Mouse (Mus musculus) heart, embryonic 14.5 days (tissue): ENCODE results near the gene Cmc1. TPM values are rescaled to one million over a fixed set of nuclear protein-coding genes. Genes with fewer than 3 reads are reported as not detected.
A peak's percentile ranks its signal among the peaks of the same experiment; 100 is the strongest.

ENCODE experiments used
- ATAC-seq: fragments of 200-750 bp; cut with Nextera tagmentation; 2 replicates; pipeline ENCODE4 v1.8.0; 2017; ENCODE audit warnings: low read depth, moderate TSS enrichment; ENCODE audit not compliant: insufficient number of reproducible peaks, insufficient read depth, low FRiP score
- H3K27ac ChIP-seq, 2 experiments: fragments of 200-500 bp in 1 of 2; fragments of 300-500 bp in 1 of 2; sonication (generic) in 1 of 2; replicated peaks in 1 of 2; 2 replicates each; pipeline ENCODE4 v1.5.1; 2012 to 2014; ENCODE audit warnings: low read depth in 2 of 2, low read length in 2 of 2, control low read depth in 1 of 2, mild to moderate bottlenecking in 1 of 2, mixed read lengths in 1 of 2; ENCODE audit not compliant: control insufficient read depth in 1 of 2, insufficient read depth in 1 of 2
- H3K27me3 ChIP-seq: fragments of 300-500 bp; sonication (generic); 2 replicates; pipeline ENCODE4 v1.6.1; 2014; ENCODE audit warnings: mild to moderate bottlenecking, low read length, control low read depth; ENCODE audit not compliant: control insufficient read depth, insufficient read depth
- H3K36me3 ChIP-seq: fragments of 300-500 bp; sonication (generic); 2 replicates; pipeline ENCODE4 v1.6.1; 2014; ENCODE audit warnings: mild to moderate bottlenecking, control low read depth, low read length, mixed read lengths; ENCODE audit not compliant: control insufficient read depth, insufficient read depth
- H3K4me1 ChIP-seq, 2 experiments: fragments of 200-500 bp in 1 of 2; fragments of 300-500 bp in 1 of 2; sonication (generic) in 1 of 2; 2 replicates each; pipeline ENCODE4 v1.6.1; 2012 to 2014; ENCODE audit warnings: low read length in 2 of 2, control low read depth in 1 of 2, mixed read lengths in 1 of 2; ENCODE audit not compliant: control insufficient read depth in 2 of 2, insufficient read depth in 2 of 2
- H3K4me2 ChIP-seq: fragments of 300-500 bp; sonication (generic); 2 replicates; pipeline ENCODE4 v1.6.1; 2014; ENCODE audit warnings: mild to moderate bottlenecking, low read length
- H3K4me3 ChIP-seq, 2 experiments: fragments of 200-500 bp in 1 of 2; fragments of 300-500 bp in 1 of 2; sonication (generic) in 1 of 2; 2 replicates each; pipeline ENCODE4 v1.5.1; 2012 to 2014; ENCODE audit warnings: low read length in 2 of 2, mild to moderate bottlenecking in 2 of 2, control low read depth in 1 of 2, low read depth in 1 of 2, moderate library complexity in 1 of 2; ENCODE audit not compliant: control insufficient read depth in 1 of 2, insufficient read depth in 1 of 2
- H3K9ac ChIP-seq: fragments of 300-500 bp; sonication (generic); 2 replicates; pipeline ENCODE4 v1.6.1; 2014; ENCODE audit warnings: mild to moderate bottlenecking, low read length
- H3K9me3 ChIP-seq: fragments of 300-500 bp; sonication (generic); 2 replicates; pipeline ENCODE4 v1.6.1; 2016; ENCODE audit warnings: low read length, control low read depth; ENCODE audit not compliant: control insufficient read depth
- WGBS: fragments of 180-500 bp; shearing (Covaris S2); extraction: QIAGEN DNeasy Blood & Tissue Kit; methylation state at CpG from one replicate; pipeline ENCODE4 v1.1.7; 2014; 5-methylcytosine and 5-hydroxymethylcytosine counted together
- polyA plus RNA-seq: library from polyadenylated mRNA; unstranded; fragments of >200 nt; fragmentation: Nextera tagmentation; extraction: Ambion mirVana; gene quantifications from 2 replicates; pipeline ENCODE4 v1.2.1, GENCODE M21; 2014

The Cmc1 gene
- 49.1 and 50.1 TPM in 2 replicates for polyA plus RNA-seq

DNA sequence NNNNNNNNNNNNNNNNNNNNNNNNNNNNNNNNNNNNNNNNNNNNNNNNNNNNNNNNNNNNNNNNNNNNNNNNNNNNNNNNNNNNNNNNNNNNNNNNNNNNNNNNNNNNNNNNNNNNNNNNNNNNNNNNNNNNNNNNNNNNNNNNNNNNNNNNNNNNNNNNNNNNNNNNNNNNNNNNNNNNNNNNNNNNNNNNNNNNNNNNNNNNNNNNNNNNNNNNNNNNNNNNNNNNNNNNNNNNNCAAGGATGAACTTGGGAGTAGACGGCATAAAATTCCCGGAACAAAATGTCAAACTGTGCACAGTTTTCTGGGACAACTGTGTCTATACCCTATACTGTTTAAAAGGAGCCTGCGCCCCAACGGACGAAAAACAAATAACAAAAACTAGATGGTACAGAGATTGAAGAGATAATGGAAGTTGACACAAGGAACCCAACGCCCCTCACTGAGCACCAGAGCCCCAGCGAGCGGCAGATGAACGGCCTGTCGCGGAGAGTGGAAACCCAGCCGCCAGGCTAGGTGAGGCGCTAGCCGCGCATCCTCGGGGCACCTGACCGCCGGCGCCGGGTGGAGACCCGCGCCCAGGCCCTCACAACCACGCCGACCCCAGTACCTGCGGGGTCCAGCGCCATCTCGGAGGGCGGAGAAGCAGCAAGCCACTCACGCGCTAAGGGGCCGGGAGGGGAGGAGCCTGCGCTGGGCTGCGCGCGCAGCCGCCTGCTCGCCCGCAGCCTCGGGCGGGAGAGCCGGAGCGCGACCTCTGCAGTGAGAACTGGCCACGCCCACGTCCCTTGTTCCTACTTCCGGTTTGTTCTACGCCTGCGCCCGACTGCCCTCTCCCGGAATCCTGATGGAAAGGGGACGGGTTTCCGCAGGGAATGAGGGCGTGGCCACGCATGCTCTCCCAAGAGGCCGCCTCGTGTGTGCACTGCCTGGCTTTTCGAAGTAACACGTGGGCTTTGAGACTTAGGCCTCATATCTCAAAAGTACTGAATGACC, at the start of gene Cmc1:
Cmc1 (minus strand) TSS at position 771 of the 996 bp plus-strand sequence.
- 1% methylated on average over 57 of the region's 58 CpGs for WGBS
- Histone ChIP-seq H3K4me3 (peak within 1 kb of the TSS; percentile 88 to 100), H3K4me1 (peaks cover 3 to 4% of the 10 kb centered on the region in 2 experiments; a peak in 1 of 4 replicates), H3K27ac (peak within 1 kb of the TSS; percentile 62 to 70; a peak in 3 of 4 replicates), H3K4me2 (peak within 1 kb of the TSS; percentile 78), H3K9me3 (no peaks in the 10 kb centered on the region), H3K27me3 (no peaks in the 10 kb centered on the region), H3K9ac (peak within 1 kb of the TSS; percentile 94), H3K36me3 (no peaks in the 10 kb centered on the region)
- peak; percentile 94 for ATAC-seq

GRCm38 (mm10) chr9:118198557-118198956, 48.6 kb upstream of the Cmc1 start:
- no peaks in the 10 kb centered on the region for H3K9me3 ChIP-seq
- 83% methylated on average over 1 of the region's 1 CpGs for WGBS
- no peak overlapping the region for H3K4me2 ChIP-seq
- no peak overlapping the region for H3K27ac ChIP-seq
- H3K9ac ChIP-seq: no peak overlapping the region
- no peak for ATAC-seq
- no peaks in the 10 kb centered on the region; a peak in 1 of 4 replicates for H3K4me1 ChIP-seq
- H3K27me3 ChIP-seq: no peaks in the 10 kb centered on the region
- no peak overlapping the region for H3K4me3 ChIP-seq
- H3K36me3 ChIP-seq: no peaks in the 10 kb centered on the region

DNA sequence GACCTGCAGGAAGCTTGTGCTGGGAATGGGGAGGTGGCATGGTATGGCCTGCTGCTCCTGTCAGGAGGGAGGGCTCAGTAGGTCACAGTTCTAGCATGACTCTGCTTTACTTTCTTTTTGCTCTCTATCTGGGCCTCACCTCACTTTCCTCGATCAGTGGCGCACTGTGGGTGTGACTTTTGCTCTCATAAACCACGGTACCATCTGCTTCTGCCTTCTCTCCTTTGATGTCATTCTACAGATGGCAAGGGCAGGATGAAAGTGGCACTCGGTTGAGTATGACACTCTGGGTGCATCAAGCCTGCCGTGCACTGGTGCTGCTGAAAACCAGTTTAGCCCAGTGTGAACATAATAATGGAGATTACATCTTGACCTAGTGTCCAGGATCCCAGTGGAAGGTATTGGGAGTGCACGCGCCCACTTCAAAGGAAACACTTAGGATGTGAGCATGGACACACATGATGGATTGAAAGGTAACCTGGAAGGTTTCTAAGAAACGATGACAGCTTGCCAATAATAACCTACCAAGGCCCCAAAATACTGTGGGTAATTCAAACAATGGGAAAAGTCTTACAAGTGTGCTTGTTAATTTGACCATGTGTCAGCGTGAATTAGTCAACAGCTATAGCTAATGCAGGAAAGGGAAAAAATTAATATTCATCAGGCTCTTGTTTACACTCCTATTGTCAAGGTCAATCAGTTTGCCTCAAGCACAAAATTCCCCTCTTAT, 46.8 kb upstream of the Cmc1 start:
- no peaks in the 10 kb centered on the region for H3K36me3 ChIP-seq
- no peaks in the 10 kb centered on the region; a peak in 1 of 4 replicates for H3K4me1 ChIP-seq
- no peak overlapping the region for H3K4me2 ChIP-seq
- H3K4me3 ChIP-seq: no peak overlapping the region
- H3K27ac ChIP-seq: no peak overlapping the region
- H3K27me3 ChIP-seq: no peaks in the 10 kb centered on the region
- H3K9ac ChIP-seq: no peak overlapping the region
- ATAC-seq: no peak
- WGBS: 88% methylated on average over 9 of the region's 9 CpGs
- no peaks in the 10 kb centered on the region for H3K9me3 ChIP-seq

DNA sequence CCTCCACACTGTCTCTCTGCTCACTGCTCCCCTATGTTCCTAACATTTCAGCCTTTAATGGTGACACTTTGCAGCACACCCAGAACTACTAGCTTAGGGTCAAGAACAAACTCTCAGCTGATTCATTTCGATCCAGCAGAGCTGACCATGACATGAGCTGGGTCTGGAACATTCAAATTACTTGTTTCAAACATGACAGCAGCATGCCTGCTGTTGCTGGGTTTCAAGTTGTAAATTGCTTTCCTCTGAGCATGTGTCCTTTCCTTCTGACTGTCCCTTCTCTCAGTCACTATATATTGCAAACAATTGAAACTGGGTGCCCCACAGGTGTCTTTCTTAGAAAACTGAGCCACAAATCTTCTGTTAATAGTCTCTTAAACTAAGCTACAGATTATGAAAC, 43.3 kb upstream of the Cmc1 start:
- Histone ChIP-seq H3K4me3 (no peak overlapping the region), H3K4me1 (no peaks in the 10 kb centered on the region), H3K4me2 (no peak overlapping the region), H3K9me3 (no peaks in the 10 kb centered on the region), H3K27ac (no peak overlapping the region), H3K27me3 (no peaks in the 10 kb centered on the region), H3K36me3 (no peaks in the 10 kb centered on the region), H3K9ac (no peak overlapping the region)
- 92% methylated on average over 1 of the region's 1 CpGs for WGBS
- no peak for ATAC-seq

DNA sequence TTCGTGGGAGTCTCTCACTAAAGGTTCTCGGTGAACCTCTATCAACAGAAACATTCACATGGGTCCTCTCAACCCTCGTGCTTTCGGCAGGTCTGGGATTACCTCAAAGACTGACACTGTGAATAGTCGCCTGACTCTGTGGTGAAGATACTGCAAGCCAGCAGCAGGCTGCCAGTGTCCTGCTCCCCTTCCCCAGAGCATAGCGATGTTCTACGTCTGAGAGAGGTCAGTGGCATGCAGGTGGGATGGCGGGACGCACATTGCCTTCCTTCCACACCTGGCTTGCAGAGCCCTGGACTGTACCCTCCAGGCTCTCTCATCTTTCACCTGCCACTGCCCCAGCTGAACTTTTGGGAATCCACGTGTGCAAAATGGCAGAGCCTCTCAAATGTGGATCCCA, 41.3 kb upstream of the Cmc1 start:
- Histone ChIP-seq H3K9ac (no peak overlapping the region), H3K27ac (no peak overlapping the region), H3K4me2 (no peak overlapping the region), H3K4me1 (no peaks in the 10 kb centered on the region), H3K4me3 (no peak overlapping the region), H3K36me3 (no peaks in the 10 kb centered on the region), H3K9me3 (no peaks in the 10 kb centered on the region), H3K27me3 (no peaks in the 10 kb centered on the region)
- WGBS: 69% methylated on average over 10 of the region's 10 CpGs
- no peak for ATAC-seq

DNA sequence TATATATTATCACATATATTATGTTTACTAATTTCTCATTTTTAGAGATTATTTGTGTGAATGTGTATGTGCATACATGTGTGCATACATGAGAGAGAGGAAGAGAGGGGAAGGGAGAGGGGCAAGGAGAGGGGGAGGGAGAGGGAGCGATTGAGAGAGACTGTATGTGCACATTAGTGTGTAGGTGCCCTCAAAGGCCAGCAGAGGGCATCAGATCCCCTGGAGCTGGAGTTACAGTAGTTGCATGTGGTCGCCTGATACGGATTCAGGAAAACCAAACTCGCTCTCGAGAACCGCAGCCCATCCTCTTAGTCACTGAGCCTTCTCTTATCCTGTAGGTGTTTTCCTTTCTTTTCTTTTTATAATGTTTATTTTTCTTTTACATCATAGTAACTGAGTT, 38.4 kb upstream of the Cmc1 start:
- H3K4me2 ChIP-seq: no peak overlapping the region
- H3K36me3 ChIP-seq: no peaks in the 10 kb centered on the region
- 86% methylated on average over 6 of the region's 6 CpGs for WGBS
- H3K4me3 ChIP-seq: no peak overlapping the region
- H3K27ac ChIP-seq: no peak overlapping the region
- no peak overlapping the region for H3K9ac ChIP-seq
- no peak for ATAC-seq
- no peaks in the 10 kb centered on the region for H3K4me1 ChIP-seq
- no peaks in the 10 kb centered on the region for H3K27me3 ChIP-seq
- no peaks in the 10 kb centered on the region for H3K9me3 ChIP-seq

DNA sequence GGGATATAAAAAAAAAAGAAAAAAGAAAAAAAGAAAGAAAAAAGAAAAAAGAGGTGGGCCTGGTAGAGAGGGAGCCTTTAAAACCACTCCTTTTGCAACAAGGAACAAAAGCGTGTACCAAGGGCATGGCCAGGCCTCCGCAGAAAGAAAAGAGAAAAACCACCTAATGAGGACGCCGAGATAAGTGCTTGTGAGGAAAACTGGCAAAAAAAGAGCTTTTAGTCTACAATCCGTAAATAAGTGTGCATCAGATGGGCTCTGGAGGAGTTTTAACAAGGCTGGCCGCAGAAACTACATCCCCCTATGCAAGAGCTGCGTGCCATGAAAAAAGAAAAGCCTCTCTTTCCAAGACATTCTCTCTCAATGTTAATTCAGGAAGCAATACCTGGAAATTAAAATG, 37.4 kb upstream of the Cmc1 start:
- no peak for ATAC-seq
- Histone ChIP-seq H3K9ac (no peak overlapping the region), H3K4me3 (no peak overlapping the region), H3K36me3 (no peaks in the 10 kb centered on the region), H3K27me3 (no peaks in the 10 kb centered on the region), H3K27ac (no peak overlapping the region), H3K4me1 (no peaks in the 10 kb centered on the region), H3K4me2 (no peak overlapping the region), H3K9me3 (no peaks in the 10 kb centered on the region)
- WGBS: 79% methylated on average over 7 of the region's 7 CpGs
